Mouse (Mus musculus): ENCODE results near the gene Mgea5. TPM values are rescaled to one million over a fixed set of nuclear protein-coding genes. Genes with fewer than 3 reads are reported as not detected.

Mgea5 gene
- polyA plus RNA-seq, 1 experiment from 2014 or later = 34.8 TPM

- H3K4me3 ChIP-seq = peak overlapping the region; percentile 30; the same call in 1 of the 2 replicates
- WGBS (ENCODE audit: insufficient replicate concordance) = 29% methylated on average over 15 of the region's 15 CpGs
- H3K36me3 ChIP-seq = no peaks in the 10 kb centered on the region
- H3K9ac ChIP-seq = peak overlapping the region; percentile 27; the same call in 1 of the 2 replicates
- H3K4me1 ChIP-seq = peaks cover 26% of the 10 kb centered on the region
- H3K27ac ChIP-seq = no peak overlapping the region
- peak overlapping the region; percentile 62 for H3K4me2 ChIP-seq
- ATAC-seq = no peak
- no peaks in the 10 kb centered on the region for H3K9me3 ChIP-seq (replicated peaks)
- H3K27me3 ChIP-seq (replicated peaks) = 0 out of 2 replicates have a peak, but pooled peaks cover 9% of the 10 kb centered on the region
Observed at GRCm38 (mm10) chr19:45795406-45795944, 11.8 kb upstream of the Mgea5 start.

GRCm38 (mm10) chr19:45794718-45795117 is 11.1 kb upstream of the Mgea5 start:
- Histone ChIP-seq H3K9ac (no peak overlapping the region), H3K36me3 (no peaks in the 10 kb centered on the region)
- 62% methylated on average over 6 of the region's 6 CpGs for WGBS (ENCODE audit: insufficient replicate concordance)

GRCm38 (mm10) chr19:45792404-45792803 is 8.8 kb upstream of the Mgea5 start:
- H3K9me3 ChIP-seq (replicated peaks) = no peaks in the 10 kb centered on the region
- no peak overlapping the region for H3K4me2 ChIP-seq
- 85% methylated on average over 6 of the region's 6 CpGs for WGBS (ENCODE audit: insufficient replicate concordance)
- H3K4me3 ChIP-seq = no peak overlapping the region
- H3K27ac ChIP-seq = no peak overlapping the region
- 0 out of 2 replicates have a peak, but pooled peaks cover 9% of the 10 kb centered on the region for H3K27me3 ChIP-seq (replicated peaks)
- H3K36me3 ChIP-seq = no peaks in the 10 kb centered on the region
- no peak for ATAC-seq
- no peak overlapping the region for H3K9ac ChIP-seq
- H3K4me1 ChIP-seq = peaks cover 46% of the 10 kb centered on the region

More at GRCm38 (mm10) chr19:45794718-45795117, 11.1 kb upstream of the Mgea5 start:
- H3K4me3 ChIP-seq = no peak overlapping the region
- ATAC-seq = no peak
- no peak overlapping the region for H3K4me2 ChIP-seq
- 0 out of 2 replicates have a peak, but pooled peaks cover 9% of the 10 kb centered on the region for H3K27me3 ChIP-seq (replicated peaks)
- no peaks in the 10 kb centered on the region for H3K9me3 ChIP-seq (replicated peaks)
- H3K27ac ChIP-seq = no peak overlapping the region
- peaks cover 34% of the 10 kb centered on the region for H3K4me1 ChIP-seq

- peak overlapping the region; percentile 91 for H3K27ac ChIP-seq
- peak; percentile 97 for ATAC-seq
- 0 out of 2 replicates have a peak, but pooled peaks cover 9% of the 10 kb centered on the region for H3K27me3 ChIP-seq (replicated peaks)
- peak overlapping the region; percentile 50 for H3K4me2 ChIP-seq
- peak overlapping the region; percentile 15; the same call in 1 of the 2 replicates for H3K9ac ChIP-seq
- no peaks in the 10 kb centered on the region for H3K36me3 ChIP-seq
- peaks cover 38% of the 10 kb centered on the region for H3K4me1 ChIP-seq
- 56% methylated on average over 13 of the region's 13 CpGs for WGBS (ENCODE audit: insufficient replicate concordance)
- H3K9me3 ChIP-seq (replicated peaks) = no peaks in the 10 kb centered on the region
- peak overlapping the region; percentile 3; the same call in 1 of the 2 replicates for H3K4me3 ChIP-seq
Observed at GRCm38 (mm10) chr19:45789888-45790874, 6.5 kb upstream of the Mgea5 start.

GRCm38 (mm10) chr19:45789365-45789764 is 5.7 kb upstream of the Mgea5 start:
- Histone ChIP-seq H3K4me1 (peaks cover 39% of the 10 kb centered on the region), H3K4me2 (no peak overlapping the region), H3K9me3 (replicated peaks) (no peaks in the 10 kb centered on the region), H3K36me3 (no peaks in the 10 kb centered on the region), H3K27ac (peak overlapping the region; percentile 49; the same call in 1 of the 2 replicates), H3K9ac (no peak overlapping the region), H3K27me3 (replicated peaks) (0 out of 2 replicates have a peak, but pooled peaks cover 9% of the 10 kb centered on the region), H3K4me3 (no peak overlapping the region)
- 83% methylated on average over 7 of the region's 7 CpGs for WGBS (ENCODE audit: insufficient replicate concordance)
- no peak for ATAC-seq

GRCm38 (mm10) chr19:45788337-45788736 is 4.7 kb upstream of the Mgea5 start:
- H3K4me3 ChIP-seq = no peak overlapping the region
- 52% methylated on average over 4 of the region's 4 CpGs for WGBS (ENCODE audit: insufficient replicate concordance)
- H3K27ac ChIP-seq = no peak overlapping the region
- no peaks in the 10 kb centered on the region for H3K9me3 ChIP-seq (replicated peaks)
- ATAC-seq = no peak
- no peak overlapping the region for H3K4me2 ChIP-seq
- no peak overlapping the region for H3K9ac ChIP-seq
- H3K36me3 ChIP-seq = no peaks in the 10 kb centered on the region
- 0 out of 2 replicates have a peak, but pooled peaks cover 3% of the 10 kb centered on the region for H3K27me3 ChIP-seq (replicated peaks)
- H3K4me1 ChIP-seq = peaks cover 45% of the 10 kb centered on the region

- no peak overlapping the region for H3K9ac ChIP-seq
- no peaks in the 10 kb centered on the region for H3K9me3 ChIP-seq (replicated peaks)
- peaks cover 45% of the 10 kb centered on the region for H3K4me1 ChIP-seq
- WGBS (ENCODE audit: insufficient replicate concordance) = 74% methylated on average over 3 of the region's 3 CpGs
- no peaks in the 10 kb centered on the region for H3K36me3 ChIP-seq
- ATAC-seq = no peak
- no peak overlapping the region for H3K4me2 ChIP-seq
- no peaks in the 10 kb centered on the region for H3K27me3 ChIP-seq (replicated peaks)
- no peak overlapping the region for H3K4me3 ChIP-seq
- no peak overlapping the region for H3K27ac ChIP-seq
Observed at GRCm38 (mm10) chr19:45787450-45787849, 3.8 kb upstream of the Mgea5 start.

- Histone ChIP-seq H3K27me3 (replicated peaks) (no peaks in the 10 kb centered on the region), H3K4me2 (no peak overlapping the region), H3K27ac (no peak overlapping the region), H3K36me3 (peaks cover 11% of the 10 kb centered on the region), H3K4me1 (peaks cover 55% of the 10 kb centered on the region), H3K9me3 (replicated peaks) (no peaks in the 10 kb centered on the region), H3K9ac (peak overlapping the region; percentile 36; the same call in 1 of the 2 replicates), H3K4me3 (no peak overlapping the region)
- WGBS (ENCODE audit: insufficient replicate concordance) = 68% methylated on average over 3 of the region's 3 CpGs
- ATAC-seq = no peak
Observed at GRCm38 (mm10) chr19:45785470-45785869, 1.8 kb upstream of the Mgea5 start.

- H3K27ac ChIP-seq = peak overlapping the region; percentile 99
- no peak; the same call in 1 of the 2 replicates for ATAC-seq
- H3K4me3 ChIP-seq = peak overlapping the region; percentile 99
- 37% methylated on average over 17 of the region's 17 CpGs for WGBS (ENCODE audit: insufficient replicate concordance)
- peaks cover 52% of the 10 kb centered on the region for H3K4me1 ChIP-seq
- H3K4me2 ChIP-seq = peak overlapping the region; percentile 79
- peaks cover 25% of the 10 kb centered on the region for H3K36me3 ChIP-seq
- no peaks in the 10 kb centered on the region for H3K9me3 ChIP-seq (replicated peaks)
- H3K27me3 ChIP-seq (replicated peaks) = no peaks in the 10 kb centered on the region
- peak overlapping the region; percentile 98 for H3K9ac ChIP-seq
Observed at GRCm38 (mm10) chr19:45783933-45784576, 418 bp upstream of the Mgea5 start.

- Histone ChIP-seq H3K4me1 (peaks cover 45% of the 10 kb centered on the region), H3K4me2 (peak overlapping the region; percentile 79), H3K4me3 (peak overlapping the region; percentile 99), H3K36me3 (peaks cover 41% of the 10 kb centered on the region), H3K27me3 (replicated peaks) (no peaks in the 10 kb centered on the region), H3K9me3 (replicated peaks) (no peaks in the 10 kb centered on the region), H3K27ac (peak overlapping the region; percentile 99), H3K9ac (peak overlapping the region; percentile 98)
- ATAC-seq = peak; percentile 53
- 1% methylated on average over 36 of the region's 36 CpGs for WGBS (ENCODE audit: insufficient replicate concordance)
Observed at GRCm38 (mm10) chr19:45782315-45783001, 1.2 kb downstream of the Mgea5 start.

GRCm38 (mm10) chr19:45781676-45782075 is 2.0 kb downstream of the Mgea5 start:
- no peaks in the 10 kb centered on the region for H3K27me3 ChIP-seq (replicated peaks)

More at GRCm38 (mm10) chr19:45781676-45782075, 2.0 kb downstream of the Mgea5 start:
- H3K9ac ChIP-seq = peak overlapping the region; percentile 98; the same call in 1 of the 2 replicates
- peak overlapping the region; percentile 99 for H3K4me3 ChIP-seq
- peaks cover 49% of the 10 kb centered on the region for H3K36me3 ChIP-seq
- H3K4me1 ChIP-seq = peaks cover 45% of the 10 kb centered on the region
- H3K4me2 ChIP-seq = peak overlapping the region; percentile 79
- no peak for ATAC-seq
- no peaks in the 10 kb centered on the region for H3K9me3 ChIP-seq (replicated peaks)
- WGBS (ENCODE audit: insufficient replicate concordance) = 61% methylated on average over 8 of the region's 8 CpGs
- H3K27ac ChIP-seq = no peak overlapping the region

Data from liver, embryonic 12.5 days (tissue).